Mouse (Mus musculus) forebrain, embryonic 11.5 days (tissue): ENCODE data around the gene Diexf. TPM values are rescaled to one million over a fixed set of nuclear protein-coding genes. Genes with fewer than 3 reads are reported as not detected.

ENCODE experiments used
- ATAC-seq: fragments of 200-750 bp; cut with Nextera tagmentation; replicated peaks from 2 replicates; pipeline ENCODE4 v1.8.0; 2017; ENCODE audit warnings: moderate TSS enrichment; ENCODE audit not compliant: low FRiP score
- DNase-seq: peaks from one replicate; pipeline ENCODE4 v3.0.0-alpha.2; 2017; ENCODE audit warnings: low spot score
- H3K27ac ChIP-seq: fragments of 300-500 bp; sonication (generic); 2 replicates; pipeline ENCODE4 v1.5.1; 2014; ENCODE audit warnings: low read depth, low read length
- H3K27me3 ChIP-seq: fragments of 300-500 bp; sonication (generic); 2 replicates; pipeline ENCODE4 v1.6.1; 2014; ENCODE audit warnings: mild to moderate bottlenecking, low read length, mixed read lengths; ENCODE audit not compliant: control insufficient read depth, insufficient read depth
- H3K36me3 ChIP-seq: fragments of 300-500 bp; sonication (generic); 2 replicates; pipeline ENCODE4 v1.6.1; 2014; ENCODE audit warnings: mild to moderate bottlenecking, low read length, moderate library complexity, mixed read lengths; ENCODE audit not compliant: control insufficient read depth, insufficient read depth
- H3K4me1 ChIP-seq: fragments of 300-500 bp; sonication (generic); replicated peaks from 2 replicates; pipeline ENCODE4 v1.6.1; 2014; ENCODE audit warnings: low read length, mixed read lengths; ENCODE audit not compliant: control insufficient read depth, insufficient read depth
- H3K4me2 ChIP-seq: fragments of 300-500 bp; sonication (generic); 2 replicates; pipeline ENCODE4 v1.6.1; 2014; ENCODE audit warnings: low read depth, mild to moderate bottlenecking, low read length, moderate library complexity, mixed read lengths; ENCODE audit not compliant: severe bottlenecking
- H3K4me3 ChIP-seq: fragments of 300-500 bp; sonication (generic); 2 replicates; pipeline ENCODE4 v1.5.1; 2014; ENCODE audit warnings: low read depth, low read length
- H3K9ac ChIP-seq: fragments of 300-500 bp; sonication (generic); 2 replicates; pipeline ENCODE4 v1.6.1; 2014; ENCODE audit warnings: low read length
- H3K9me3 ChIP-seq: fragments of 300-500 bp; sonication (generic); 2 replicates; pipeline ENCODE4 v1.6.1; 2016; ENCODE audit warnings: low read length, mixed read lengths; ENCODE audit not compliant: control insufficient read depth
- WGBS: fragments of 180-500 bp; shearing (Covaris S2); extraction: QIAGEN DNeasy Blood & Tissue Kit; methylation state at CpG from one replicate; pipeline ENCODE4 v1.1.7; 2014; 5-methylcytosine and 5-hydroxymethylcytosine counted together
- polyA plus RNA-seq: library from polyadenylated mRNA; unstranded; fragments of >200 nt; fragmentation: Nextera tagmentation; extraction: Ambion mirVana; gene quantifications from 2 replicates; pipeline ENCODE4 v1.2.1, GENCODE M21; 2014

Gene Diexf
- polyA plus RNA-seq, 1 experiment from 2014 or later: 13.2 TPM

DNA sequence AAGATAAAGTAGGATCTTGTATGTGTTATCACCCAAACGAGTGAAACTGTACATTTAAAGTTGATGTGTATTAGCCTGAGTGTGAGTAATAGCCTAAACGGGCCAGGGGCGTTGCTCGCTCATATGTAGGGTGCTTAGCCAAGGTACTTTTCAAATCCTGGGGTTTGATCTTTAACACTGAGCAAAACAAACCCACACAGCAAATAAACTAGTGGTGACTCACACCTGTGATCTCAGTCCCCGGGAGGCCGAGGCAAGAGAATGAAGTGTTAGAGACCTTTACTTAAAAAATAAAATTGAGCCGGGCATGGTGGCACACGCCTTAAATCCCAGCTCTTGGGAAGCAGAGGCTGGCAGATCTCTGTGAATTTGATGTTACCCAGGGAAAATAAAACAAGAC lies 767 bp upstream of the Diexf start:
- Histone ChIP-seq H3K27ac (no peak overlapping the region), H3K9ac (peak overlapping the region; percentile 51), H3K36me3 (peaks cover 2% of the 10 kb centered on the region; the same call in 1 of the 2 replicates), H3K9me3 (no peaks in the 10 kb centered on the region), H3K27me3 (no peaks in the 10 kb centered on the region), H3K4me3 (peak overlapping the region; percentile 97; the same call in 1 of the 2 replicates), H3K4me1 (peaks cover 5% of the 10 kb centered on the region; the same call in 1 of the 2 replicates), H3K4me2 (peak overlapping the region; percentile 60; the same call in 1 of the 2 replicates)
- WGBS: 85% methylated on average over 8 of the region's 8 CpGs
- no peak; the same call in 1 of the 2 replicates for ATAC-seq
- DNase-seq: no peak

GRCm38 (mm10) chr1:193130456-193130825 lies 369 bp upstream of the Diexf start:
- Histone ChIP-seq H3K27me3 (no peaks in the 10 kb centered on the region), H3K4me2 (peak overlapping the region; percentile 60), H3K9ac (peak overlapping the region; percentile 51), H3K27ac (no peak overlapping the region), H3K36me3 (peaks cover 2% of the 10 kb centered on the region; the same call in 1 of the 2 replicates), H3K4me1 (peaks cover 5% of the 10 kb centered on the region; the same call in 1 of the 2 replicates), H3K4me3 (peak overlapping the region; percentile 97), H3K9me3 (no peaks in the 10 kb centered on the region)
- no peak; the same call in 1 of the 2 replicates for ATAC-seq
- peak; percentile 54 for DNase-seq
- WGBS: 26% methylated on average over 11 of the region's 11 CpGs

GRCm38 (mm10) chr1:193129321-193129720 lies 751 bp downstream of the Diexf start:
- no peak overlapping the region for H3K27ac ChIP-seq

GRCm38 (mm10) chr1:193128055-193128454 lies 2.0 kb downstream of the Diexf start:
- Histone ChIP-seq H3K4me1 (peaks cover 5% of the 10 kb centered on the region; the same call in 1 of the 2 replicates), H3K9me3 (no peaks in the 10 kb centered on the region), H3K36me3 (peaks cover 6% of the 10 kb centered on the region; the same call in 1 of the 2 replicates), H3K27ac (no peak overlapping the region), H3K4me3 (no peak overlapping the region), H3K9ac (no peak overlapping the region), H3K4me2 (no peak overlapping the region), H3K27me3 (no peaks in the 10 kb centered on the region)
- WGBS: 91% methylated on average over 6 of the region's 6 CpGs
- DNase-seq: no peak
- no peak for ATAC-seq

More at GRCm38 (mm10) chr1:193129321-193129720, 751 bp downstream of the Diexf start:
- DNase-seq (no peak), ATAC-seq (no peak)
- Histone ChIP-seq H3K4me3 (peak overlapping the region; percentile 97), H3K4me2 (peak overlapping the region; percentile 60), H3K36me3 (peaks cover 2% of the 10 kb centered on the region; the same call in 1 of the 2 replicates), H3K27me3 (no peaks in the 10 kb centered on the region), H3K4me1 (peaks cover 5% of the 10 kb centered on the region; the same call in 1 of the 2 replicates), H3K9me3 (no peaks in the 10 kb centered on the region), H3K9ac (peak overlapping the region; percentile 79)
- WGBS: 36% methylated on average over 5 of the region's 5 CpGs

- Histone ChIP-seq H3K9me3 (no peaks in the 10 kb centered on the region), H3K9ac (no peak overlapping the region), H3K27ac (no peak overlapping the region), H3K4me1 (peaks cover 5% of the 10 kb centered on the region; the same call in 1 of the 2 replicates), H3K4me2 (no peak overlapping the region), H3K27me3 (no peaks in the 10 kb centered on the region), H3K4me3 (no peak overlapping the region), H3K36me3 (peaks cover 22% of the 10 kb centered on the region)
- DNase-seq (no peak), ATAC-seq (no peak)
- 87% methylated on average over 4 of the region's 4 CpGs for WGBS
Observed at GRCm38 (mm10) chr1:193125835-193126234, 4.2 kb downstream of the Diexf start.

- WGBS: 92% methylated on average over 6 of the region's 6 CpGs
- H3K4me2 ChIP-seq: no peak overlapping the region
- ATAC-seq (no peak), DNase-seq (no peak)
- H3K4me3 ChIP-seq: no peak overlapping the region
- no peak overlapping the region for H3K9ac ChIP-seq
- peaks cover 26% of the 10 kb centered on the region for H3K36me3 ChIP-seq
- no peaks in the 10 kb centered on the region for H3K27me3 ChIP-seq
- no peak overlapping the region for H3K27ac ChIP-seq
- no peaks in the 10 kb centered on the region for H3K9me3 ChIP-seq
- H3K4me1 ChIP-seq: no peaks in the 10 kb centered on the region
Observed at GRCm38 (mm10) chr1:193123290-193123689, 6.8 kb downstream of the Diexf start.

GRCm38 (mm10) chr1:193122793-193123192 lies 7.3 kb downstream of the Diexf start:
- no peaks in the 10 kb centered on the region for H3K4me1 ChIP-seq
- WGBS: 95% methylated on average over 7 of the region's 7 CpGs
- no peak overlapping the region for H3K4me3 ChIP-seq
- no peak overlapping the region for H3K4me2 ChIP-seq
- no peak overlapping the region for H3K9ac ChIP-seq
- no peak overlapping the region for H3K27ac ChIP-seq
- DNase-seq (no peak), ATAC-seq (no peak)
- no peaks in the 10 kb centered on the region for H3K27me3 ChIP-seq
- H3K9me3 ChIP-seq: no peaks in the 10 kb centered on the region
- H3K36me3 ChIP-seq: peaks cover 31% of the 10 kb centered on the region

GRCm38 (mm10) chr1:193112093-193112492 lies 18.0 kb downstream of the Diexf start:
- WGBS: 95% methylated on average over 9 of the region's 9 CpGs
- Histone ChIP-seq H3K9ac (no peak overlapping the region), H3K27ac (no peak overlapping the region), H3K27me3 (no peaks in the 10 kb centered on the region), H3K9me3 (no peaks in the 10 kb centered on the region), H3K4me3 (no peak overlapping the region), H3K4me1 (no peaks in the 10 kb centered on the region), H3K36me3 (peaks cover 19% of the 10 kb centered on the region; the same call in 1 of the 2 replicates), H3K4me2 (no peak overlapping the region)
- ATAC-seq (no peak), DNase-seq (no peak)

DNA sequence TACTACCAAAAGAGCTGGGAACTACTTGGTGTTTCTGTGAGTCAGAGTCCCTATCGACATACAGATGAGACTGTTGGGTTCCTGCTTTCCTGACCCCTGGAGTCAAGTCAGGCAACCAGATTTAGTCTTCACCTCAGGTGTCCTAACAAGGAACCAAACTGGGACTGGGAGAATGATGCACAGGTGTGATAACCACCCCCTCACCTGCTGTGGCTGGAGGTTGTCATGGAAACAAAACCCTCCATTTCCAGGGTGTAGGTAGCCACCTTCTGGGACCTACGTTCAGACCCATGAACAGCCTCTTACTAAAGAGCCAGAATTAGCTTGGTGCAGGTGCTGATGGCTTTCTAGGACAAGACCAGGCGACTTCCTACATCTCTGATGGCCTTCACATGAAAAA lies 27.1 kb downstream of the Diexf start:
- no peak overlapping the region for H3K4me3 ChIP-seq
- 81% methylated on average over 3 of the region's 3 CpGs for WGBS
- no peaks in the 10 kb centered on the region for H3K4me1 ChIP-seq
- ATAC-seq: no peak
- no peaks in the 10 kb centered on the region; the same call in 1 of the 2 replicates for H3K36me3 ChIP-seq
- H3K27ac ChIP-seq: no peak overlapping the region
- no peak for DNase-seq
- H3K27me3 ChIP-seq: no peaks in the 10 kb centered on the region
- no peak overlapping the region for H3K4me2 ChIP-seq
- no peak overlapping the region for H3K9ac ChIP-seq
- H3K9me3 ChIP-seq: no peaks in the 10 kb centered on the region
